In the genomic region with DNA sequence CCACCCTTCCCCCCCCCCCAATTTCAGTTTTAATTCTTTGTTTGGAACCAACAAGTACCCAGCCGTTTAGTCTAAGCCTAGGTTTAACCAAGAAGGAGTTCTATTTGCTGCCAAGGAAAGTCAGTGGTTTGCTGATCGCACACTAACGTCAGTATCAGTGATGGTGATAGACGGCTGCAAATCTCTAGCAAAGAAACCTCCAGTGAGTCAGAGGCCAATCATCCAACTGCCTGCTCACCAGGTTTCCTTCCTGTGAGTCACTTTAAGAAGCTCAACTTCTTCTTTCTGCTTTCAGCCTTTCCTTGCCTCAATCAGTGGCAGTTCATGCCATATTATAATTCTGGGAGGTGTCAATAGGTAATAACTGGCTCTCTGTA, we compare ENCODE assay signal across 10 mouse cellular contexts. TPM values are rescaled to one million over a fixed set of nuclear protein-coding genes. Genes with fewer than 3 reads are reported as not detected.
DNase-seq lines count a peak whose midpoint lies in the region; ATAC-seq lines count a peak whose summit lies in the region.
"Had no signal": no experiment of that assay in that cellular context is flagged by ENCODE, and none has a peak within 500 bp of the region (broad histone marks: within the 10 kb centered on the region; RNA-seq: fewer than 3 reads in every experiment).

No protein-coding gene starts in this region.

- H3K36me3 ChIP-seq in liver, embryonic 13.5 days, result no peaks in the 10 kb centered on the region
- no peaks in the 10 kb centered on the region for H3K36me3 ChIP-seq in liver, embryonic 12.5 days
- H3K36me3 ChIP-seq: heart, embryonic 10.5 days had no signal

- WGBS in liver, embryonic 13.5 days (ENCODE audit: insufficient replicate concordance), result 17% methylated on average over 4 of the region's 4 CpGs
- 17% methylated on average over 4 of the region's 4 CpGs for WGBS in liver, embryonic 12.5 days (ENCODE audit: insufficient replicate concordance)

- peak; percentile 2 for DNase-seq in liver, embryonic 13.5 days
- DNase-seq in B cell, adult 2 months, result peak; percentile 41 to 54
- peak; percentile 34 for DNase-seq in T-cell, adult 2 months (ENCODE audit: low spot score)
- no peak for DNase-seq in frontal cortex, postnatal 25 days (ENCODE audit: low spot score in 2 of 2)
- no peak for DNase-seq in kidney, adult 8-10 months

- ATAC-seq in liver, embryonic 13.5 days (ENCODE audit: low read depth), result no peak
- ATAC-seq in liver, embryonic 12.5 days, result no peak
- ATAC-seq in megakaryocyte, adult 5-6 weeks (ENCODE audit: poor library complexity, severe bottlenecking), result peak; percentile 62
- ATAC-seq in erythroblast, adult 5-6 weeks (replicated peaks; ENCODE audit: low FRiP score, poor library complexity, severe bottlenecking), result no peak

- no peak overlapping the region for H3K9ac ChIP-seq in liver, embryonic 13.5 days
- H3K9ac ChIP-seq in liver, embryonic 12.5 days, result no peak overlapping the region
- H3K9ac ChIP-seq: hindbrain, embryonic 14.5 days had no signal

- H3K27me3 ChIP-seq in liver, embryonic 13.5 days, result no peaks in the 10 kb centered on the region
- no peaks in the 10 kb centered on the region for H3K27me3 ChIP-seq in liver, embryonic 12.5 days (replicated peaks)

- no peak overlapping the region for H3K4me2 ChIP-seq in liver, embryonic 13.5 days
- H3K4me2 ChIP-seq in liver, embryonic 12.5 days, result no peak overlapping the region
- H3K4me2 ChIP-seq: hindbrain, embryonic 14.5 days had no signal

- no peak overlapping the region for H3K27ac ChIP-seq in liver, embryonic 13.5 days
- no peak overlapping the region for H3K27ac ChIP-seq in liver, embryonic 12.5 days
- H3K27ac ChIP-seq: heart, embryonic 10.5 days; hindbrain, embryonic 14.5 days had no signal

- H3K4me1 ChIP-seq in liver, embryonic 13.5 days (replicated peaks), result no peaks in the 10 kb centered on the region
- no peaks in the 10 kb centered on the region for H3K4me1 ChIP-seq in liver, embryonic 12.5 days

- H3K4me3 ChIP-seq in liver, embryonic 13.5 days (replicated peaks), result no peak overlapping the region
- H3K4me3 ChIP-seq in liver, embryonic 12.5 days, result no peak overlapping the region
- H3K4me3 ChIP-seq: heart, embryonic 10.5 days had no signal

- no peaks in the 10 kb centered on the region for H3K9me3 ChIP-seq in liver, embryonic 13.5 days (replicated peaks)
- H3K9me3 ChIP-seq in liver, embryonic 12.5 days (replicated peaks), result no peaks in the 10 kb centered on the region
- H3K9me3 ChIP-seq: heart, embryonic 10.5 days had no signal

RNA-seq across cellular contexts. Expression of a gene that starts 47.0 kb away (rescaled TPM):
- polyA plus RNA-seq in liver, embryonic 13.5 days (2015; fragmentation: Nextera tagmentation; extraction: Ambion mirVana), result 15.1 and 19.5 TPM in 2 replicates
- polyA plus RNA-seq in liver, embryonic 12.5 days (2016; fragmentation: Nextera tagmentation; extraction: Ambion mirVana), result 17.8 and 18.6 TPM in 2 replicates
- total RNA-seq in megakaryocyte, adult 5-6 weeks (2015), result 358 and 368 TPM in 2 replicates
- 289 and 337 TPM in 2 replicates for total RNA-seq in megakaryocyte, adult 5-6 weeks (2017)
- 59.9 and 67.5 TPM in 2 replicates for total RNA-seq in erythroblast, adult 5-6 weeks (2015; ENCODE audit: low replicate concordance)
- 36.5 and 44.4 TPM in 2 replicates for total RNA-seq in erythroblast, adult 5-6 weeks (2017; ENCODE audit: low replicate concordance)

Comparison
In these comparisons a context has a peak if more than half of its experiments do, and no peak if none do; other contexts are left out.
1. DNase-seq: peak in liver, embryonic 13.5 days (single experiment), B cell, adult 2 months (2 of 2) and T-cell, adult 2 months (single experiment); none in frontal cortex, postnatal 25 days (0 of 2) and kidney, adult 8-10 months (0 of 2).
2. RNA of a gene that starts 47.0 kb away (total RNA-seq): 289 to 368 TPM in megakaryocyte, adult 5-6 weeks; 36.5 to 67.5 TPM in erythroblast, adult 5-6 weeks; every median in the first group is over 4 times any median in the second.